ENCODE assay signal across 25 mouse cellular contexts in the genomic region with DNA sequence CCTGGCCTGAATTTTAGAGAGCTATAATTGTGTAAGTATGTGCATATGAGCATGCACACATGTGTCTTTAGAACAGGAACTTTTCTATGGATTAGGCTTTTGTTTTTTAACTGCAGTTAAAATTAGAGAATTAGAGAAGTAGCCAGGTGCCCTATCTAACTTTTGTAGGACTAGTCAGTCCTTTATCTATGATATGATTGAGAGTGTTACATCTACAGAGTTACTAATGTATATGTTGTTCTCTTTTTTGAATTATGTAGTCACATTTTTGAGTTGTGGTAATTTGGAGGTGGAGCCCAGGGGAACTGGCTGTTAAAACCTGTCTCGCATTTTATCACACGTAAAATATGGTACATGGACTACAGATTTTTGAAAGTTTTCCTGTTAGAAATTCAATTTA.
"Had no signal": no experiment of that assay in that cellular context is flagged by ENCODE, and none has a peak within 500 bp of the region (broad histone marks: within the 10 kb centered on the region; RNA-seq: fewer than 3 reads in every experiment).

No protein-coding gene starts in this region.

- H3K27me3 ChIP-seq: embryonic facial prominence, embryonic 12.5 days; embryonic facial prominence, embryonic 13.5 days; embryonic facial prominence, embryonic 15.5 days; forebrain, embryonic 12.5 days; forebrain, embryonic 13.5 days; forebrain, embryonic 15.5 days had no signal

- H3K9ac ChIP-seq: embryonic facial prominence, embryonic 12.5 days; embryonic facial prominence, embryonic 13.5 days; embryonic facial prominence, embryonic 15.5 days; forebrain, embryonic 12.5 days; forebrain, embryonic 13.5 days; forebrain, embryonic 15.5 days; forebrain, postnatal 0 days had no signal

- H3K36me3 ChIP-seq: embryonic facial prominence, embryonic 10.5 days; embryonic facial prominence, embryonic 12.5 days; embryonic facial prominence, embryonic 13.5 days; embryonic facial prominence, embryonic 15.5 days; forebrain, embryonic 10.5 days; forebrain, embryonic 12.5 days; forebrain, embryonic 15.5 days had no signal

- H3K27ac ChIP-seq: embryonic facial prominence, embryonic 10.5 days; embryonic facial prominence, embryonic 12.5 days; embryonic facial prominence, embryonic 13.5 days; embryonic facial prominence, embryonic 15.5 days; forebrain, embryonic 10.5 days; forebrain, embryonic 12.5 days; forebrain, embryonic 13.5 days; forebrain, embryonic 15.5 days; gastrocnemius, adult 2 months; heart, adult 2 months had no signal

- DNase-seq: cerebellum, adult 9-10 months; cerebellum, adult 9-11 months; cerebellum, postnatal 10 days; cerebellum, postnatal 14 days; cerebellum, postnatal 25 days; cerebellum, postnatal 36 days; embryo, embryonic 11 days; forebrain, postnatal 0 days; gastrocnemius, adult 2 months; gastrocnemius, postnatal 10 days; gastrocnemius, postnatal 14 days; gastrocnemius, postnatal 25 days; gastrocnemius, postnatal 36 days; heart, adult 11 months; heart, adult 18-20 months; heart, adult 2 months had no signal

- H3K9me3 ChIP-seq: embryonic facial prominence, embryonic 10.5 days; embryonic facial prominence, embryonic 12.5 days; embryonic facial prominence, embryonic 13.5 days; embryonic facial prominence, embryonic 15.5 days; forebrain, embryonic 10.5 days; forebrain, embryonic 12.5 days; forebrain, embryonic 15.5 days had no signal

- H3K4me1 ChIP-seq: embryonic facial prominence, embryonic 12.5 days; embryonic facial prominence, embryonic 13.5 days; embryonic facial prominence, embryonic 15.5 days; forebrain, embryonic 12.5 days; forebrain, embryonic 13.5 days; forebrain, embryonic 15.5 days had no signal

- H3K4me3 ChIP-seq: embryonic facial prominence, embryonic 10.5 days; embryonic facial prominence, embryonic 12.5 days; embryonic facial prominence, embryonic 13.5 days; embryonic facial prominence, embryonic 15.5 days; erythroblast, embryonic 14.5 days; forebrain, embryonic 10.5 days; forebrain, embryonic 12.5 days; forebrain, embryonic 13.5 days; forebrain, embryonic 15.5 days; gastrocnemius, adult 2 months; heart, adult 2 months had no signal
